31 mouse cellular contexts compared by ENCODE assay signal in the genomic region with DNA sequence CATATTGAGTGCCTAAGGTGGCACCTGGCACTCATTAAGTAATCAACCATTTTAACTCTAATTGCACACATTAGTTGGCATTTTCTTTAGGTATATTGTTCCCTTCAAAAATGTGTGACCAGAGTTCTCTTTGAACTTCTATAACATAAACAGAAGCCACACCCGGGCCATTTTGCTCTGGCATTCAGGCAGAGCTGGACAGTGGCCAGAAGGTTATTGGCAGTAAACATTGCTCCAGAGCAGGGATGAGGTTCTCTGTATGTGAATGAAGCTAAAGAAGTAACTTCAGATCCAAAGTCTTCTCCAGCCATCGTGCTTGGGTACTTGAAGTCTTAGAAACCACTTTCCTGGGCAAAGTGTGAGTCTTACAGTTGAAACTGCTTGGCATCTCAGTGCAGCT. TPM values are rescaled to one million over a fixed set of nuclear protein-coding genes. Genes with fewer than 3 reads are reported as not detected.
DNase-seq lines count a peak whose midpoint lies in the region; ATAC-seq and TF ChIP-seq lines count a peak whose summit lies in the region.
"Had no signal": no experiment of that assay in that cellular context is flagged by ENCODE, and none has a peak within 500 bp of the region (broad histone marks: within the 10 kb centered on the region; RNA-seq: fewer than 3 reads in every experiment).

No protein-coding gene starts in this region.

- 0 out of 2 replicates have a peak, but pooled peaks cover 2% of the 10 kb centered on the region for H3K4me1 ChIP-seq in lung, embryonic 14.5 days (ENCODE audit: insufficient read depth)

- no peaks in the 10 kb centered on the region for H3K9me3 ChIP-seq in lung, embryonic 14.5 days (ENCODE audit: low read depth, low read length)
- H3K9me3 ChIP-seq: embryonic facial prominence, embryonic 12.5 days; embryonic facial prominence, embryonic 15.5 days; forebrain, embryonic 12.5 days; forebrain, embryonic 15.5 days; heart, embryonic 12.5 days; heart, embryonic 15.5 days; hindbrain, embryonic 10.5 days; hindbrain, embryonic 13.5 days; intestine, embryonic 15.5 days had no signal

- no peak for ATAC-seq in lung, embryonic 14.5 days (ENCODE audit: insufficient read depth)
- ATAC-seq: forebrain, embryonic 15.5 days; hindbrain, embryonic 16.5 days; intestine, embryonic 15.5 days; Patski had no signal

- TF ChIP-seq CTCF in lung, embryonic 14.5 days (IDR thresholded peaks at IDR 0.05; ENCODE audit: low read depth) = no peak

- H3K27ac ChIP-seq in lung, embryonic 14.5 days (ENCODE audit: low read depth) = no peak overlapping the region
- H3K27ac ChIP-seq: embryonic facial prominence, embryonic 12.5 days; embryonic facial prominence, embryonic 15.5 days; forebrain, embryonic 12.5 days; forebrain, embryonic 15.5 days; gastrocnemius, adult 2 months; heart, embryonic 15.5 days; hindbrain, embryonic 10.5 days; hindbrain, embryonic 13.5 days; intestine, embryonic 15.5 days had no signal

- peaks cover 16% of the 10 kb centered on the region for H3K27me3 ChIP-seq in lung, embryonic 14.5 days (ENCODE audit: insufficient read depth, low read length)
- H3K27me3 ChIP-seq: CH12.LX; intestine, embryonic 15.5 days; Patski had no signal

- peak; percentile 17 to 22 for DNase-seq in cerebellum, postnatal 10 days
- DNase-seq in cerebellum, postnatal 4 days (ENCODE audit: low spot score in 2 of 2) = no peak
- DNase-seq in lung, embryonic 14.5 days = peak; percentile 41
- DNase-seq in lung, postnatal 36 days = no peak
- peak; percentile 90 for DNase-seq in large intestine, adult 2 months (ENCODE audit: low read depth, low spot score)
- no peak for DNase-seq in gastrocnemius, postnatal 10 days
- DNase-seq: adrenal gland, adult 2 months; adrenal gland, postnatal 25 days; B cell, adult 2 months; cerebellum, adult 11-12 months; cerebellum, adult 8-10 months; gastrocnemius, adult 2 months; gastrocnemius, postnatal 25 days; heart, adult 18-20 months; heart, postnatal 10 days; heart, postnatal 36 days; kidney, adult 11 months had no signal

- 50% methylated on average over 2 of the region's 2 CpGs for WGBS in lung, embryonic 14.5 days
- WGBS in large intestine, adult 2 months = 15% methylated on average over 2 of the region's 2 CpGs

- no peaks in the 10 kb centered on the region for H3K36me3 ChIP-seq in lung, embryonic 14.5 days (ENCODE audit: insufficient read depth)
- H3K36me3 ChIP-seq: embryonic facial prominence, embryonic 12.5 days; embryonic facial prominence, embryonic 15.5 days; forebrain, embryonic 12.5 days; forebrain, embryonic 15.5 days; heart, embryonic 12.5 days; heart, embryonic 15.5 days; hindbrain, embryonic 10.5 days; hindbrain, embryonic 13.5 days; intestine, embryonic 15.5 days had no signal

- H3K4me2 ChIP-seq in lung, embryonic 14.5 days = no peak overlapping the region
- H3K4me2 ChIP-seq: embryonic facial prominence, embryonic 12.5 days; embryonic facial prominence, embryonic 15.5 days; forebrain, embryonic 12.5 days; forebrain, embryonic 15.5 days; heart, embryonic 12.5 days; heart, embryonic 15.5 days; hindbrain, embryonic 13.5 days; intestine, embryonic 15.5 days had no signal

- H3K4me3 ChIP-seq in lung, embryonic 14.5 days (ENCODE audit: low read depth, low read length) = no peak overlapping the region
- H3K4me3 ChIP-seq: embryonic facial prominence, embryonic 12.5 days; embryonic facial prominence, embryonic 15.5 days; erythroblast, embryonic 14.5 days; forebrain, embryonic 12.5 days; forebrain, embryonic 15.5 days; gastrocnemius, adult 2 months; heart, embryonic 12.5 days; heart, embryonic 15.5 days; hindbrain, embryonic 10.5 days; hindbrain, embryonic 13.5 days; intestine, embryonic 15.5 days had no signal

- no peak overlapping the region for H3K9ac ChIP-seq in lung, embryonic 14.5 days
- H3K9ac ChIP-seq: embryonic facial prominence, embryonic 12.5 days; embryonic facial prominence, embryonic 15.5 days; forebrain, embryonic 12.5 days; forebrain, embryonic 15.5 days; heart, embryonic 12.5 days; heart, embryonic 15.5 days; hindbrain, embryonic 13.5 days; intestine, embryonic 15.5 days had no signal

RNA-seq across cellular contexts. Expression of a gene that starts 3.9 kb away (rescaled TPM):
- 10.8 and 13.5 TPM in 2 replicates for polyA plus RNA-seq in lung, embryonic 14.5 days (2014; fragmentation: Nextera tagmentation; extraction: Ambion mirVana)
- 23.5 and 50.8 TPM in 2 replicates for polyA plus RNA-seq in large intestine, adult 2 months (2012; rRNA removed)
- total RNA-seq in gastrocnemius, postnatal 10 days (2021) = 100 to 1,000 TPM; 127 to 138 TPM
- total RNA-seq: common myeloid progenitor, adult 5-6 weeks had no signal

Comparison
In these comparisons a context has a peak if more than half of its experiments do, and no peak if none do; other contexts are left out.
1. DNase-seq: peak in cerebellum, postnatal 10 days (2 of 2), lung, embryonic 14.5 days (single experiment) and large intestine, adult 2 months (single experiment); none in cerebellum, postnatal 4 days (0 of 2), lung, postnatal 36 days (single experiment) and gastrocnemius, postnatal 10 days (single experiment).